In genomic region chr9:21706586-21707265, GRCm38 (mm10) we compare ENCODE assay signal across 17 mouse cellular contexts. TPM values are rescaled to one million over a fixed set of nuclear protein-coding genes. Genes with fewer than 3 reads are reported as not detected.
DNase-seq lines count a peak whose midpoint lies in the region; ATAC-seq lines count a peak whose summit lies in the region.
"Had no signal": no experiment of that assay in that cellular context is flagged by ENCODE, and none has a peak within 500 bp of the region (broad histone marks: within the 10 kb centered on the region; RNA-seq: fewer than 3 reads in every experiment).

No protein-coding gene starts in this region.

- DNase-seq in hindbrain, embryonic 14.5 days (ENCODE audit: low spot score) = no peak
- no peak for DNase-seq in midbrain, embryonic 11.5 days (ENCODE audit: low spot score, missing footprints)
- no peak for DNase-seq in embryo, embryonic 9.5 days (ENCODE audit: extremely low spot score)
- DNase-seq in embryo, embryonic 10.5 days (ENCODE audit: low spot score) = no peak
- DNase-seq: cerebellum, adult 11-12 months; embryo, embryonic 11 days; gastrocnemius, postnatal 36 days; lung, embryonic 14.5 days; right cerebral cortex, adult 18-20 months; thymus, postnatal 4 days had no signal

- H3K9ac ChIP-seq in hindbrain, embryonic 12.5 days = no peak overlapping the region
- H3K9ac ChIP-seq in hindbrain, embryonic 14.5 days = no peak overlapping the region
- H3K9ac ChIP-seq in midbrain, embryonic 13.5 days (replicated peaks) = no peak overlapping the region
- H3K9ac ChIP-seq in midbrain, embryonic 11.5 days (ENCODE audit: low read length) = no peak overlapping the region
- H3K9ac ChIP-seq in intestine, embryonic 16.5 days (ENCODE audit: low read depth, low read length) = no peak overlapping the region
- no peak overlapping the region for H3K9ac ChIP-seq in stomach, embryonic 15.5 days
- H3K9ac ChIP-seq: heart, embryonic 15.5 days; lung, embryonic 14.5 days; neural tube, embryonic 12.5 days had no signal

- H3K4me3 ChIP-seq in hindbrain, embryonic 12.5 days = no peak overlapping the region
- H3K4me3 ChIP-seq in hindbrain, embryonic 14.5 days (replicated peaks; ENCODE audit: low read length) = no peak overlapping the region
- H3K4me3 ChIP-seq in midbrain, embryonic 13.5 days (replicated peaks) = no peak overlapping the region
- H3K4me3 ChIP-seq in midbrain, embryonic 11.5 days (ENCODE audit: low read depth, low read length) = no peak overlapping the region
- H3K4me3 ChIP-seq in intestine, embryonic 16.5 days (ENCODE audit: low read length) = no peak overlapping the region
- H3K4me3 ChIP-seq in stomach, embryonic 15.5 days (replicated peaks) = no peak overlapping the region
- H3K4me3 ChIP-seq: heart, embryonic 15.5 days; megakaryocyte, embryonic 14.5 days; neural tube, embryonic 12.5 days had no signal

- ATAC-seq in hindbrain, embryonic 12.5 days (ENCODE audit: low FRiP score) = 0 out of 2 replicates have a peak, but pooled peaks have one; percentile 26
- no peak for ATAC-seq in hindbrain, embryonic 14.5 days (ENCODE audit: low FRiP score)
- peak; percentile 44; the same call in 1 of the 2 replicates for ATAC-seq in midbrain, embryonic 13.5 days
- no peak for ATAC-seq in midbrain, embryonic 11.5 days (ENCODE audit: low FRiP score)
- peak; percentile 86 for ATAC-seq in intestine, embryonic 16.5 days
- peak; percentile 42; the same call in 1 of the 2 replicates for ATAC-seq in stomach, embryonic 15.5 days (ENCODE audit: insufficient read depth, low FRiP score, low read depth)

- no peak overlapping the region for H3K27ac ChIP-seq in hindbrain, embryonic 12.5 days
- no peak overlapping the region for H3K27ac ChIP-seq in hindbrain, embryonic 14.5 days
- no peak overlapping the region for H3K27ac ChIP-seq in midbrain, embryonic 13.5 days
- no peak overlapping the region for H3K27ac ChIP-seq in midbrain, embryonic 11.5 days (ENCODE audit: low read depth, low read length)
- H3K27ac ChIP-seq in intestine, embryonic 16.5 days (ENCODE audit: low read length) = 0 out of 2 replicates have a peak overlapping the region, but pooled peaks have one; percentile 8
- no peak overlapping the region for H3K27ac ChIP-seq in stomach, embryonic 15.5 days
- H3K27ac ChIP-seq: heart, embryonic 15.5 days; neural tube, embryonic 12.5 days had no signal

- H3K4me2 ChIP-seq in hindbrain, embryonic 12.5 days (replicated peaks) = no peak overlapping the region
- no peak overlapping the region for H3K4me2 ChIP-seq in hindbrain, embryonic 14.5 days (replicated peaks)
- no peak overlapping the region for H3K4me2 ChIP-seq in midbrain, embryonic 13.5 days (replicated peaks)
- H3K4me2 ChIP-seq in midbrain, embryonic 11.5 days = no peak overlapping the region
- H3K4me2 ChIP-seq in intestine, embryonic 16.5 days (ENCODE audit: low read depth, low read length) = no peak overlapping the region
- H3K4me2 ChIP-seq in stomach, embryonic 15.5 days = no peak overlapping the region
- H3K4me2 ChIP-seq: heart, embryonic 15.5 days; lung, embryonic 14.5 days; neural tube, embryonic 12.5 days had no signal

- H3K4me1 ChIP-seq in hindbrain, embryonic 12.5 days = no peaks in the 10 kb centered on the region
- H3K4me1 ChIP-seq in hindbrain, embryonic 14.5 days (replicated peaks; ENCODE audit: control insufficient read depth, insufficient read depth, low read length) = no peaks in the 10 kb centered on the region
- H3K4me1 ChIP-seq in midbrain, embryonic 13.5 days (replicated peaks) = no peaks in the 10 kb centered on the region
- no peaks in the 10 kb centered on the region for H3K4me1 ChIP-seq in midbrain, embryonic 11.5 days (ENCODE audit: control insufficient read depth, insufficient read depth, low read length)
- no peaks in the 10 kb centered on the region for H3K4me1 ChIP-seq in intestine, embryonic 16.5 days (ENCODE audit: control insufficient read depth, insufficient read depth, low read length)
- H3K4me1 ChIP-seq in stomach, embryonic 15.5 days = no peaks in the 10 kb centered on the region
- H3K4me1 ChIP-seq: heart, embryonic 15.5 days; neural tube, embryonic 12.5 days had no signal

- WGBS in hindbrain, embryonic 12.5 days = 90% methylated on average over 8 of the region's 8 CpGs
- 91% methylated on average over 8 of the region's 8 CpGs for WGBS in hindbrain, embryonic 14.5 days
- 93% methylated on average over 8 of the region's 8 CpGs for WGBS in midbrain, embryonic 13.5 days
- 89% methylated on average over 8 of the region's 8 CpGs for WGBS in midbrain, embryonic 11.5 days
- 82% methylated on average over 8 of the region's 8 CpGs for WGBS in intestine, embryonic 16.5 days
- WGBS in stomach, embryonic 15.5 days = 86% methylated on average over 8 of the region's 8 CpGs

- no peaks in the 10 kb centered on the region for H3K27me3 ChIP-seq in hindbrain, embryonic 12.5 days
- no peaks in the 10 kb centered on the region for H3K27me3 ChIP-seq in hindbrain, embryonic 14.5 days (ENCODE audit: control insufficient read depth, insufficient read depth, low read length)
- H3K27me3 ChIP-seq in midbrain, embryonic 13.5 days = no peaks in the 10 kb centered on the region
- no peaks in the 10 kb centered on the region for H3K27me3 ChIP-seq in midbrain, embryonic 11.5 days (ENCODE audit: control insufficient read depth, insufficient read depth, low read length)
- H3K27me3 ChIP-seq in intestine, embryonic 16.5 days (replicated peaks; ENCODE audit: control insufficient read depth, insufficient read depth, low read length) = no peaks in the 10 kb centered on the region
- no peaks in the 10 kb centered on the region for H3K27me3 ChIP-seq in stomach, embryonic 15.5 days (replicated peaks)
- H3K27me3 ChIP-seq: heart, embryonic 15.5 days; megakaryocyte, embryonic 14.5 days; neural tube, embryonic 12.5 days had no signal

- peaks cover 77% of the 10 kb centered on the region for H3K36me3 ChIP-seq in hindbrain, embryonic 12.5 days
- H3K36me3 ChIP-seq in hindbrain, embryonic 14.5 days (replicated peaks; ENCODE audit: control insufficient read depth, insufficient read depth) = peaks cover 83% of the 10 kb centered on the region
- peaks cover 79% of the 10 kb centered on the region for H3K36me3 ChIP-seq in midbrain, embryonic 13.5 days
- peaks cover 28% of the 10 kb centered on the region for H3K36me3 ChIP-seq in midbrain, embryonic 11.5 days (ENCODE audit: control insufficient read depth, insufficient read depth, low read length)
- peaks cover 26% of the 10 kb centered on the region for H3K36me3 ChIP-seq in intestine, embryonic 16.5 days (ENCODE audit: control insufficient read depth, insufficient read depth, low read length)
- H3K36me3 ChIP-seq in stomach, embryonic 15.5 days = peaks cover 43% of the 10 kb centered on the region

- H3K9me3 ChIP-seq in hindbrain, embryonic 12.5 days (replicated peaks) = no peaks in the 10 kb centered on the region; the same call in 1 of the 2 replicates
- no peaks in the 10 kb centered on the region for H3K9me3 ChIP-seq in hindbrain, embryonic 14.5 days (ENCODE audit: control insufficient read depth, low read length)
- H3K9me3 ChIP-seq in midbrain, embryonic 13.5 days = 0 out of 2 replicates have a peak, but pooled peaks cover 5% of the 10 kb centered on the region
- no peaks in the 10 kb centered on the region for H3K9me3 ChIP-seq in midbrain, embryonic 11.5 days (ENCODE audit: control insufficient read depth, low read length)
- H3K9me3 ChIP-seq in intestine, embryonic 16.5 days (ENCODE audit: control insufficient read depth, low read length) = no peaks in the 10 kb centered on the region
- H3K9me3 ChIP-seq in stomach, embryonic 15.5 days = no peaks in the 10 kb centered on the region
- H3K9me3 ChIP-seq: heart, embryonic 15.5 days; megakaryocyte, embryonic 14.5 days; neural tube, embryonic 12.5 days had no signal

RNA-seq across cellular contexts. Expression of gene Ldlr, which starts 16.6 kb away (rescaled TPM):
- 32.1 and 33.0 TPM in 2 replicates for polyA plus RNA-seq in hindbrain, embryonic 12.5 days (2016; fragmentation: Nextera tagmentation; extraction: Ambion mirVana)
- polyA plus RNA-seq in hindbrain, embryonic 14.5 days (2014; fragmentation: Nextera tagmentation; extraction: Ambion mirVana) = 7.3 and 7.9 TPM in 2 replicates
- 18.7 and 20.6 TPM in 2 replicates for polyA plus RNA-seq in midbrain, embryonic 13.5 days (2015; fragmentation: Nextera tagmentation; extraction: Ambion mirVana)
- 18.9 and 22.1 TPM in 2 replicates for polyA plus RNA-seq in midbrain, embryonic 11.5 days (2014; fragmentation: Nextera tagmentation; extraction: Ambion mirVana)
- 86.7 and 88.2 TPM in 2 replicates for polyA plus RNA-seq in intestine, embryonic 16.5 days (2015; fragmentation: Nextera tagmentation; extraction: Ambion mirVana)
- 53.8 and 61.0 TPM in 2 replicates for polyA plus RNA-seq in stomach, embryonic 15.5 days (2015; fragmentation: Nextera tagmentation; extraction: Ambion mirVana)

RNA-seq across cellular contexts. Expression of gene Spc24, which starts 53.4 kb away (rescaled TPM):
- 61.6 and 68.2 TPM in 2 replicates for polyA plus RNA-seq in hindbrain, embryonic 12.5 days (2016; fragmentation: Nextera tagmentation; extraction: Ambion mirVana)
- 17.7 and 18.7 TPM in 2 replicates for polyA plus RNA-seq in hindbrain, embryonic 14.5 days (2014; fragmentation: Nextera tagmentation; extraction: Ambion mirVana)
- 36.2 and 44.6 TPM in 2 replicates for polyA plus RNA-seq in midbrain, embryonic 13.5 days (2015; fragmentation: Nextera tagmentation; extraction: Ambion mirVana)
- polyA plus RNA-seq in midbrain, embryonic 11.5 days (2014; fragmentation: Nextera tagmentation; extraction: Ambion mirVana) = 91.3 and 115 TPM in 2 replicates
- polyA plus RNA-seq in intestine, embryonic 16.5 days (2015; fragmentation: Nextera tagmentation; extraction: Ambion mirVana) = 85.5 and 106 TPM in 2 replicates
- polyA plus RNA-seq in stomach, embryonic 15.5 days (2015; fragmentation: Nextera tagmentation; extraction: Ambion mirVana) = 110 and 119 TPM in 2 replicates

Comparison
In these comparisons a context has a peak if more than half of its experiments do, and no peak if none do; other contexts are left out.
1. ATAC-seq: peak in hindbrain, embryonic 12.5 days (single experiment), midbrain, embryonic 13.5 days (single experiment), intestine, embryonic 16.5 days (single experiment) and stomach, embryonic 15.5 days (single experiment); none in hindbrain, embryonic 14.5 days (single experiment) and midbrain, embryonic 11.5 days (single experiment).